Comparison of ENCODE assay signal across 23 mouse cellular contexts in genomic region chr3:95117751-95118150, GRCm38 (mm10). TPM values are rescaled to one million over a fixed set of nuclear protein-coding genes. Genes with fewer than 3 reads are reported as not detected.
DNase-seq lines count a peak whose midpoint lies in the region; ATAC-seq and TF ChIP-seq lines count a peak whose summit lies in the region.
"Had no signal": no experiment of that assay in that cellular context is flagged by ENCODE, and none has a peak within 500 bp of the region (broad histone marks: within the 10 kb centered on the region; RNA-seq: fewer than 3 reads in every experiment).

No protein-coding gene starts in this region.

- 93% methylated on average over 2 of the region's 2 CpGs for WGBS in midbrain, embryonic 12.5 days
- WGBS in midbrain, postnatal 0 days: 94% methylated on average over 2 of the region's 2 CpGs

- H3K4me3 ChIP-seq in midbrain, embryonic 12.5 days: no peak overlapping the region
- H3K4me3 ChIP-seq in midbrain, postnatal 0 days (ENCODE audit: low read depth, low read length): no peak overlapping the region
- no peak overlapping the region for H3K4me3 ChIP-seq in C2C12 (ENCODE audit: insufficient read depth, poor library complexity, severe bottlenecking)
- H3K4me3 ChIP-seq: embryonic facial prominence, embryonic 12.5 days; forebrain, embryonic 12.5 days; heart, adult 2 months; heart, embryonic 15.5 days; hindbrain, embryonic 13.5 days had no signal

- no peak for DNase-seq in midbrain, postnatal 0 days (ENCODE audit: low spot score)
- peak; percentile 65 for DNase-seq in Patski (ENCODE audit: low read depth, low spot score)
- no peak for DNase-seq in layer of hippocampus, postnatal 10 days (ENCODE audit: low spot score in 2 of 2)
- no peak for DNase-seq in ovary, postnatal 10 days (ENCODE audit: low spot score)
- no peak for DNase-seq in spleen, postnatal 10 days (ENCODE audit: low spot score in 2 of 2)
- DNase-seq: adrenal gland, adult 8-10 months; adrenal gland, postnatal 36 days; cerebellum, adult 11 months; cerebellum, adult 8-10 months; cerebellum, postnatal 25 days; gastrocnemius, postnatal 10 days; heart, adult 2 months; heart, postnatal 14 days had no signal

- peaks cover 12% of the 10 kb centered on the region for H3K79me3 ChIP-seq in C2C12 (ENCODE audit: low read depth)

- in situ Hi-C loops in Patski (cut with MboI; ENCODE audit: low pct_unique_long_range_greater_than_20kb): no loop called here

- peaks cover 74% of the 10 kb centered on the region for H3K36me3 ChIP-seq in midbrain, embryonic 12.5 days
- peaks cover 51% of the 10 kb centered on the region for H3K36me3 ChIP-seq in midbrain, postnatal 0 days (ENCODE audit: insufficient read depth, low read length)
- peaks cover 62% of the 10 kb centered on the region for H3K36me3 ChIP-seq in C2C12 (ENCODE audit: control insufficient read depth, insufficient read depth)

- 0 out of 2 replicates have a peak overlapping the region, but pooled peaks have one; percentile 24 for H3K9ac ChIP-seq in midbrain, embryonic 12.5 days (replicated peaks)
- H3K9ac ChIP-seq in midbrain, postnatal 0 days (replicated peaks; ENCODE audit: low read length, poor library complexity, severe bottlenecking): no peak overlapping the region
- H3K9ac ChIP-seq: embryonic facial prominence, embryonic 12.5 days; forebrain, embryonic 12.5 days; heart, embryonic 15.5 days; hindbrain, embryonic 13.5 days had no signal

- H3ac ChIP-seq in C2C12 (ENCODE audit: control insufficient read depth, insufficient read length, low read depth): no peak overlapping the region

- H3K27ac ChIP-seq in midbrain, embryonic 12.5 days (replicated peaks): no peak overlapping the region
- H3K27ac ChIP-seq in midbrain, postnatal 0 days (ENCODE audit: low read depth, low read length): no peak overlapping the region
- H3K27ac ChIP-seq: embryonic facial prominence, embryonic 12.5 days; forebrain, embryonic 12.5 days; heart, adult 2 months; heart, embryonic 15.5 days; hindbrain, embryonic 13.5 days; hindbrain, postnatal 0 days had no signal

- no peak for TF ChIP-seq CTCF in midbrain, postnatal 0 days (IDR thresholded peaks at IDR 0.05)
- TF ChIP-seq CTCF in C2C12 (IDR thresholded peaks at IDR 0.05; ENCODE audit: control insufficient read depth, insufficient read depth, insufficient read length) (no peak), Patski (IDR thresholded peaks at IDR 0.05) (no peak)

- CTCF ChIA-PET in Patski (lab: Charles Lee): interaction anchor here (0.9 to 1.6 kb wide), 6 partner anchors 9 to 91 kb away, joined by 3 to 7 read pairs (median 3); no protein-coding TSS in a partner anchor

- no peaks in the 10 kb centered on the region for H3K9me3 ChIP-seq in midbrain, embryonic 12.5 days
- H3K9me3 ChIP-seq in midbrain, postnatal 0 days (ENCODE audit: low read length): no peaks in the 10 kb centered on the region
- H3K9me3 ChIP-seq: embryonic facial prominence, embryonic 12.5 days; forebrain, embryonic 12.5 days; heart, embryonic 15.5 days; hindbrain, embryonic 13.5 days had no signal

- no peaks in the 10 kb centered on the region for H3K27me3 ChIP-seq in midbrain, embryonic 12.5 days
- H3K27me3 ChIP-seq in midbrain, postnatal 0 days (ENCODE audit: insufficient read depth, low read length): no peaks in the 10 kb centered on the region
- no peaks in the 10 kb centered on the region for H3K27me3 ChIP-seq in C2C12 (ENCODE audit: control insufficient read depth, insufficient read depth, insufficient read length)
- no peaks in the 10 kb centered on the region for H3K27me3 ChIP-seq in Patski
- H3K27me3 ChIP-seq: embryonic facial prominence, embryonic 12.5 days; forebrain, embryonic 12.5 days; heart, embryonic 15.5 days; hindbrain, embryonic 13.5 days had no signal

- peaks cover 17% of the 10 kb centered on the region for H3K79me2 ChIP-seq in C2C12 (ENCODE audit: control insufficient read depth, insufficient read depth)

- POLR2A ChIA-PET in Patski (lab: Charles Lee): interaction anchor here (0.5 to 4.1 kb wide), 4 partner anchors 10 to 104 kb away, joined by 3 to 18 read pairs (median 4); no protein-coding TSS in a partner anchor

- H3K4me1 ChIP-seq in midbrain, embryonic 12.5 days: peaks cover 2% of the 10 kb centered on the region
- H3K4me1 ChIP-seq in midbrain, postnatal 0 days (ENCODE audit: insufficient read depth, low read length): 0 out of 2 replicates have a peak, but pooled peaks cover 1% of the 10 kb centered on the region

- ATAC-seq in midbrain, embryonic 12.5 days (ENCODE audit: low FRiP score, low read depth): no peak
- no peak for ATAC-seq in midbrain, postnatal 0 days (ENCODE audit: low FRiP score)
- ATAC-seq in Patski: peak; percentile 70
- ATAC-seq: forebrain, embryonic 16.5 days; hindbrain, postnatal 0 days had no signal

- H3K4me2 ChIP-seq in midbrain, embryonic 12.5 days (replicated peaks): no peak overlapping the region
- no peak overlapping the region for H3K4me2 ChIP-seq in midbrain, postnatal 0 days (ENCODE audit: low read depth, low read length, poor library complexity, severe bottlenecking)
- H3K4me2 ChIP-seq: embryonic facial prominence, embryonic 12.5 days; forebrain, embryonic 12.5 days; heart, embryonic 11.5 days; heart, embryonic 15.5 days; hindbrain, embryonic 13.5 days had no signal

TF ChIP-seq in C2C12, 6 proteins besides CTCF, POLR2A, EP300 and RAD21:
- TF ChIP-seq FOSL1 (IDR thresholded peaks at IDR 0.05; ENCODE audit: insufficient read depth, low read length, poor library complexity, severe bottlenecking) (peak; percentile 91), MAX (IDR thresholded peaks at IDR 0.05) (peak; percentile 30), CEBPB (IDR thresholded peaks at IDR 0.05; ENCODE audit: low read depth) (no peak)
TF ChIP-seq in C2C12: peak in this region for 2.

RNA-seq across cellular contexts. Expression of gene Tmod4, which starts 6.5 kb away (rescaled TPM):
- polyA plus RNA-seq in midbrain, embryonic 12.5 days (2016; fragmentation: Nextera tagmentation; extraction: Ambion mirVana): 0.84 and 0.89 TPM in 2 replicates
- not detected in 2 replicates for total RNA-seq in midbrain, postnatal 0 days (2014; rRNA removed)
- 0.41 and 0.49 TPM in 2 replicates for polyA plus RNA-seq in midbrain, postnatal 0 days (2015; fragmentation: Nextera tagmentation; extraction: Ambion mirVana)
- polyA plus RNA-seq in C2C12 (2012; fragmentation: generic; extraction: Trizol): 0.23 TPM
- polyA plus RNA-seq in Patski (2021): 0.44 TPM
- total RNA-seq in layer of hippocampus, postnatal 10 days (2021): under 1 TPM in 1 of 2 experiments, not detected in 1; 0.85 TPM
- total RNA-seq: hematopoietic stem cell, adult 5-6 weeks had no signal

RNA-seq across cellular contexts. Expression of gene Vps72, which starts 6.9 kb away (rescaled TPM):
- polyA plus RNA-seq in midbrain, embryonic 12.5 days (2016; fragmentation: Nextera tagmentation; extraction: Ambion mirVana): 250 and 251 TPM in 2 replicates
- 69.6 and 84.7 TPM in 2 replicates for total RNA-seq in midbrain, postnatal 0 days (2014; rRNA removed)
- 131 and 136 TPM in 2 replicates for polyA plus RNA-seq in midbrain, postnatal 0 days (2015; fragmentation: Nextera tagmentation; extraction: Ambion mirVana)
- 83.4 TPM for polyA plus RNA-seq in C2C12 (2012; fragmentation: generic; extraction: Trizol)
- polyA plus RNA-seq in Patski (2021): 120 TPM
- 10 to 100 TPM; 44.4 to 47.7 TPM for total RNA-seq in layer of hippocampus, postnatal 10 days (2021)

RNA-seq across cellular contexts. Expression of gene Pip5k1a, which starts 11.0 kb away (rescaled TPM):
- polyA plus RNA-seq in midbrain, embryonic 12.5 days (2016; fragmentation: Nextera tagmentation; extraction: Ambion mirVana): 18.3 and 20.5 TPM in 2 replicates
- total RNA-seq in midbrain, postnatal 0 days (2014; rRNA removed): 20.1 and 21.6 TPM in 2 replicates
- 12.9 and 13.3 TPM in 2 replicates for polyA plus RNA-seq in midbrain, postnatal 0 days (2015; fragmentation: Nextera tagmentation; extraction: Ambion mirVana)
- polyA plus RNA-seq in C2C12 (2012; fragmentation: generic; extraction: Trizol) (21.2 TPM), Patski (2021) (94.1 TPM)
- 10 to 100 TPM; 34.5 to 41.9 TPM for total RNA-seq in layer of hippocampus, postnatal 10 days (2021)

RNA-seq across cellular contexts. Expression of gene Scnm1, which starts 16.1 kb away (rescaled TPM):
- 86.7 and 94.8 TPM in 2 replicates for polyA plus RNA-seq in midbrain, embryonic 12.5 days (2016; fragmentation: Nextera tagmentation; extraction: Ambion mirVana)
- total RNA-seq in midbrain, postnatal 0 days (2014; rRNA removed): 47.6 and 60.4 TPM in 2 replicates
- polyA plus RNA-seq in midbrain, postnatal 0 days (2015; fragmentation: Nextera tagmentation; extraction: Ambion mirVana): 69.6 and 82.7 TPM in 2 replicates
- polyA plus RNA-seq in C2C12 (2012; fragmentation: generic; extraction: Trizol) (22.2 TPM), Patski (2021) (54.6 TPM)
- 10 to 100 TPM; 37.5 to 41.8 TPM for total RNA-seq in layer of hippocampus, postnatal 10 days (2021)

RNA-seq across cellular contexts. Expression of gene Lysmd1, which starts 16.1 kb away (rescaled TPM):
- 22.5 and 24.4 TPM in 2 replicates for polyA plus RNA-seq in midbrain, embryonic 12.5 days (2016; fragmentation: Nextera tagmentation; extraction: Ambion mirVana)
- 35.3 and 42.2 TPM in 2 replicates for total RNA-seq in midbrain, postnatal 0 days (2014; rRNA removed)
- 50.9 and 51.9 TPM in 2 replicates for polyA plus RNA-seq in midbrain, postnatal 0 days (2015; fragmentation: Nextera tagmentation; extraction: Ambion mirVana)
- polyA plus RNA-seq in C2C12 (2012; fragmentation: generic; extraction: Trizol) (3.4 TPM), Patski (2021) (16.6 TPM)
- total RNA-seq in layer of hippocampus, postnatal 10 days (2021): 10 to 100 TPM; 22.4 to 24.6 TPM
